Mouse (Mus musculus) adrenal gland, postnatal 10 days (tissue): Measurements from ENCODE around the gene Rngtt. TPM values are rescaled to one million over a fixed set of nuclear protein-coding genes. Genes with fewer than 3 reads are reported as not detected.
"Not testable (repeated sequence)": the region's sequence is repeated elsewhere in the genome, so short reads cannot be mapped to it uniquely, and the experiment has no call there.

Experiments
- DNase-seq: peaks from one replicate; pipeline ENCODE4 v3.0.0; 2021; ENCODE audit warnings: mixed read lengths
- total RNA-seq, 2 experiments: library from RNA; stranded (reverse); gene quantifications; 2 replicates each; pipeline ENCODE4 v1.2.3; 2021

Gene Rngtt
- total RNA-seq, 2 experiments from 2014 or later = 23.5 to 25.5 TPM

- DNase-seq = no peak
These were observed 828 bp downstream of the Rngtt start for GRCm38 (mm10) chr4:33310840-33311437.

DNA sequence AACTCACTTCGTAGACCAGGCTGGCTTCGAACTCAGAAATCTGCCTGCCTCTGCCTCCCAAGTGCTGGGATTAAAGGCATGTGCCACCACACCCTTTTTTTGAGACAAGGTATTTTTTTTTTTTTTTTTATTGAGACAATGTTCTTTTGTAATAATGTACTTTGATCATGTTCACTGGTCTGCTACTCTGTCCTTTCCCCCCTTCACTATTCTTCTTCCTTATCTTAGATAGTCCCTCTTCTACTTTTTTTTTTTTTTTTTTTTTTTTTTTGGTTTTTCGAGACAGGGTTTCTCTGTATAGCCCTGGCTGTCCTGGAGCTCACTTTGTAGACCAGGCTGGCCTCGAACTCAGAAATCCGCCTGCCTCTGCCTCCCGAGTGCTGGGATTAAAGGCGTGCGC, 4.0 kb downstream of the Rngtt start:
- DNase-seq = not testable (repeated sequence)

GRCm38 (mm10) chr4:33315840-33316239, 5.7 kb downstream of the Rngtt start:
- no peak for DNase-seq

GRCm38 (mm10) chr4:33331147-33331546, 21.0 kb downstream of the Rngtt start:
- no peak for DNase-seq

DNA sequence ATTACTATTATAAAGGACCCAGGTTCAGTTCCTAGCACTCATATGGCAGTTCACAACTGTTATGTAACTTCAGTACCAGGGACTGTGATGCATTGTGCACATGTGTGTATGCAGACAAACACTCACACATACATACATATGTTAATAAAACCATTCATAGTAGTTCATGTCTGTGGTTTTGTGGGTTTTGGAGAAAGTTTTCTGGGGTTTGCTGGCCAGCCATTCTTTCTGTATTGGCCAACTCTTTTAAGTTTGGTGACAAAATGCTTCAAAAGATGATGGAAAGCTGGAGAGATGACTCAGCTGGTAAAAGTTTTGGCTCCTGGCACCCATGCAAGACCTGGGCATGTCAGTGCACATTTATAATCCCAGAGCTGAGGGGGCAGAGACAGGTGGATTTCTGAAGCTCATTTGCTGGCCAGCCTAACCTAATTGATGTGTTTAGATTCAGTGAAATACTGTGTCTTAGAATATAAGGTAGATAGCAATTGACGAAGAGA, 22.9 kb downstream of the Rngtt start:
- DNase-seq = no peak

- peak; percentile 54 for DNase-seq
These were observed 27.9 kb downstream of the Rngtt start for GRCm38 (mm10) chr4:33337999-33338398.

DNA sequence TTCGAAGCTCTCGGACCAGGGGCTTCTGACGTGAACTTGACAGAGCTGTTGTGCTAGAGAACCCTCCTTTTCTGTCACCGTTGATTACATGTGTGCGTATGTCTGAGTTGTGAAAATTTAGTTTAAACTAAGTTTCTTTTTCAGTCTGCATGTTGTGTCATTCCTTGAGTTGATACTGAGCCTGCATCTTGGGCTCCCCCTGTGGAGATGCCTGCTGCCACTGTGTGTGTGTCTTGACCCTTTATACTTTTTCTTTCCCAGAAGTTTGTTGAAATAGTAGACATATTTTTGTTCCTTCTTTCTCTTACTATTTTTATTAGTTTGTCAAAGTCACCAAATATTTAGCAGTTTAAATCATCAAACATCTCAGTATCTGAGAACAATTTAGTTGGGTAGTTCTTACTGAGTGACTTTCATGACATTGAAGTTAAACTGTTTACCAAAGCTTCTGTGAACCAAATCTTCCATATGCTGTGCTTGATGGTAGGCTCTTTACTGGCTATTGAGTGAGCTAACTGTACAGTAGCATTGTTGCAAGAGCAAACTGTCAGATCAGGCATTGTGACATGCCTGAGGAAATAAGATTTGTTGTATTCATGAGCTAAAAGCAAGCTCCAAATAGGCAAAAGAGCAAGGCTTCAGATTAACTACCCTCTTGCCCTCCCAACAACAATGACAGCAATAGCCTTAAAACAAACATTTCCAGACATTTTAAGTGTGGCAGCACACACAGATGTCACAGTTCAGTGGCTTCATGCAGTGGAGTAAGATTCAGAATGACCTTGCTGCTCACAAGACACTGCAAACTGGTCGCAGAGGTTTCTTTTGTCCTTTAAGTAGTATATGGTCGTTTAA, 33.0 kb downstream of the Rngtt start:
- no peak for DNase-seq

DNA sequence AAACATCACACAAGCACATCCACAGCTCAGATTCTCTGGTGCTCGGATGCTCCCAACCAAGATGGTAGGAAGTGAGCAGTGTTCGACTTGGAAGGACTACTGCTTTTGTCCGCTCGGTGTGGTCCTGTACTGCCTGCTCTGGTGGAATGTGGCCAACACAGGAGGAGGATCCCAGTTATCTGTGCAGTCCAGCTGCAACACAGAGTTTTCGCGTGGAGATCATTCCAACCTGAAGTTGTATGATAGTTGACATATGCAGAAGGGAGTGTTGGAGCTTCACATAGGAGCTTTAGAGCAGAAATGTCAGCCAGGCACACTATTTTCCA, 33.6 kb downstream of the Rngtt start:
- DNase-seq = peak; percentile 10

GRCm38 (mm10) chr4:33363451-33363850, 53.3 kb downstream of the Rngtt start:
- DNase-seq = no peak

- DNase-seq = no peak
These were observed 64.8 kb downstream of the Rngtt start for GRCm38 (mm10) chr4:33374916-33375315.

DNA sequence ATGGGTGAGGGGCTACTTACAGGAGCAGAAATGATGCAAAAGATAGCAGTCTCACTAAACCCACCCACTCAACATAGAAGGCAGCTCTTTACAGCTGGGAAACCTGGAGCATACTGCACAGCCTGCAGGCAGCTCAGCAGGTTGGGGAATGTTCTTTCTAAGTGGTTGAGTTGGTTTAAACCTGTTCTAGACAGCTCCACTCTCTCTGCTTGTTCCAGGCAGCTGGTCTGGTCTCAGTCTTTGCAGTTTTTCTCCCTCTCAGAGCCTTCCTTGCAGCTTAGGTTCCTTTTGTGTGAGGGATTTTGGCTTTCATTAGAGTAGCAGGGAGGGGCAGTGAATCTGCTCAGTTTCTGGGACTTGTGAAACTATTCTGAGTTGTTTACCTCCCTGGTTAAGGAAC, 67.5 kb downstream of the Rngtt start:
- DNase-seq = no peak

GRCm38 (mm10) chr4:33378894-33379293, 68.8 kb downstream of the Rngtt start:
- DNase-seq = no peak

- no peak for DNase-seq
These were observed 78.8 kb downstream of the Rngtt start for GRCm38 (mm10) chr4:33388899-33389298.

DNA sequence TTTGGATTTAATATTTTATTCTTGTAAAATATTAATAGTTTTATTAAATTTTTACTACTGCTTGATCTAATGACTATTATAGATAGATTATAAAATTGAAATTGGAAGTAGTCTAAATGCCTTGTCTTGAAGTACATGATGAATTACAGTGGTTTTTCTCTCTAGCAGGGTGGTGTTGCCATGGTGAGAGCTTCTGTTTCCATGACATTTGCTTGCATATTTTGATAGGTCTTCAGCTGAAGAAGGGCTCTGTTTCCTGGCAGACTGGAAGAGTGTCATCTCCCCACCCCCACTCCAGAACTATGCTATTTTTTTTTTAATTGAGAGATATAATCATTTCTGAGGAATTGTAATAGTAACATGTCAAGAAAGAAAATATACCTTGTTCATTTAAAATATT, 80.5 kb downstream of the Rngtt start:
- DNase-seq = peak; percentile 9

DNA sequence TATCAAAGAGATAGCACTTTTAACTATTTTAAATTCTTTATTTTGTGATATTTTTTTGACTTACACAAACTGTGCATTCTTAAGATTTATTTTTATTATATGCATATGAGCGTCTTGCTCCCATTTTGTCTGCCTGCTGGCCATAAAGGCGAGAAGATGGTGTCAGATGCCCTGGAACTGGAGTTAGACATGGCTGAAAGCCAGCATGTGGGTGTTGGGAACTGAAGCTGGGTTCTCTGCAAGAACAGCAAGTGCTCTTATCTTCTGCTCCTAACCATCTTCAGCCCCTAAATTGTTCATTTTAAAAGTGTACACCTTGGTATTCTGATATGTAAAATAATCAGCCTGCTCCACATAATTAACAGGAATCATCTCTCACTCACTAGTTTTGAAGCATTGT, 83.3 kb downstream of the Rngtt start:
- no peak for DNase-seq

DNA sequence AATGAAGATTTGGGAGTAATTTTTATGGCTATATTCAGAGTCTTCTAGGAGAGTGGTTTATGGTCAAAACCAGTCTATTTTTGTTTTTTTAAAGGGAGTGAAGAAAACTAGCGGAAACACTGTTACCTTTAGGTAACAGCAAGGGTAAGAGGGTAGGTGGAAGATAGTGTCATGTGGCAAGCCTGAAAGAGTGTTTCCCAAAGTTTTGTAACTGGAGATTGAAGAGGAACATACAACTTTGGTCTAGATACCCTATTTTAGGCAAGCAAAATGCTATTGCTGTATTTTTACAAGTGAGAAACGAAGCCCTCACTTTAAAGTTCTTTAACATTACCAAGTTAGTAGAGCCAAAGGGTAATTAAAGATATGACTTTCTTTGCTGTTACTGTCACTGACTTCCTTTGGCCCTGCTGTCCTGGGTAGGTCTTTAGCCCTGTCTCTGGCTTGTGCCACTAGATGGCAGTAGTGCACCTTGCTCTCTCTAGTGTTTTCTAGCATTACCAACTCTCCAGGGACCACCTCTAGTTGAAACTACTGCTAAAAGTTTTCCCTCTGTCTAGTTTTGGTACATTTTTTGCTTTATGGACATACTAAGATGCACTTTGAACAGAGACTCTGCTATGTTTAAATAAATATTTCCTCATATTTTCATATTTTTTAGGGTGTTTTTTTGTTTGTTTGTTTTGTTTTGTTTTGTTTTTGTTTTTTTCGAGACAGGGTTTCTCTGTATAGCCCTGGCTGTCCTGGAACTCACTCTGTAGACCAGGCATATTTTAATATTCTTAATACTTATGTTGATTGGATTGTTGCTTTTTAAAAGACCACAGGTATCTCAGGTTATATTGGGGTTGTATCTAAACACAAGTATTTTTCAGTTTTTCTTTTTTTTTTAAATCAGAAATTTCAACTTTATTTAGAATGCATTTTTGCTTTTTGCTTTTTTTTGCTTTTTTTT, 86.4 kb downstream of the Rngtt start:
- DNase-seq = peak; percentile 92

- DNase-seq = no peak
These were observed 95.7 kb downstream of the Rngtt start for GRCm38 (mm10) chr4:33405723-33406293.

- peak; percentile 30 for DNase-seq
These were observed 103.7 kb downstream of the Rngtt start for GRCm38 (mm10) chr4:33413791-33414190.

GRCm38 (mm10) chr4:33414781-33415180, 104.7 kb downstream of the Rngtt start:
- no peak for DNase-seq

DNA sequence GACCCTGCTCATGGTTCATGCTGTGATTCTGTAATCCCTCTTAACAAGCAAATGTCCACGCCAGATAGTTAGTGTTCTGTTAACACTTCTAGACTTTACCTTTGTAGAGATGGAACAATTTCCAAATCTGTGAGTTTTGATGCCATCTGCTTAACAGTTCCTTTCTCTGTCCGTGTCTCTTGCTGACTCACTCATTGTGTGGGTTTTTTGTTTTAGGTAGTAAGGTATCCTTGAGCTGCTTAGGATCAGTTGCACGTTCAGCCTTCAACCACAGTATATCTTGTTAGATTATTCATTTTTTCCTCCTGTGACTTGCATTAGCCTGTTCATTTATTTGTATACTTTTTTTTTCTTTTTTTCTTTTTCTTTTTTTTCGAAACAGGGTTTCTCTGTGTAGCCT, 107.3 kb downstream of the Rngtt start:
- no peak for DNase-seq

DNA sequence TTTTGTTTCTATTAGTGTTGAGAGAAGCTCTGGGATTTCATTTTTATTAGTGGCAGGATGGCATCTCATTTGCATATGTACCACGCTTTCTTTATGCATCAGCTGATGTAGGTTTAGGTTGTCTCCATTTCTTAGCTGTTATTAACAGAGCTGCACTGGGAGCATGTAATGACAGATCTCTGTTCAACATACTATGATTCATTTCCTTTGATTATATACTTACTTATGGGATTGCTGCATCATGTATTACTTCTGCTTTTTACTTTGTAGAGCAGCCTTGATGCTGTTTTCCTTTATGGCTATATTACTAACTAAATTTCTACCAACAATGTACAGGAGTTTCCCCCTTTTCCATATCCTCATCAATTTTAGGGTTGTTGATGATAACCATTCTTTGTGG, 109.5 kb downstream of the Rngtt start:
- DNase-seq = no peak

- no peak for DNase-seq
These were observed 118.7 kb downstream of the Rngtt start for GRCm38 (mm10) chr4:33428856-33429255.
